Mouse (Mus musculus) neural tube, embryonic 14.5 days (tissue): ENCODE data around the gene Atrnl1. TPM values are rescaled to one million over a fixed set of nuclear protein-coding genes. Genes with fewer than 3 reads are reported as not detected.

Source experiments
- ATAC-seq: fragments of 200-750 bp; cut with Nextera tagmentation; 2 replicates; pipeline ENCODE4 v1.8.0; 2017; ENCODE audit warnings: low read depth, mild to moderate bottlenecking, moderate TSS enrichment, moderate library complexity
- H3K27ac ChIP-seq: fragments of 300-500 bp; sonication (generic); 2 replicates; pipeline ENCODE4 v1.5.1; 2014; ENCODE audit warnings: low read depth, mild to moderate bottlenecking, control low read depth, low read length, moderate library complexity, mixed read lengths
- H3K27me3 ChIP-seq: fragments of 300-500 bp; sonication (generic); 2 replicates; pipeline ENCODE4 v1.6.1; 2014; ENCODE audit warnings: low read length; ENCODE audit not compliant: control insufficient read depth, insufficient read depth
- H3K36me3 ChIP-seq: fragments of 300-500 bp; sonication (generic); 2 replicates; pipeline ENCODE4 v1.6.1; 2014; ENCODE audit warnings: low read length, mixed read lengths; ENCODE audit not compliant: control insufficient read depth, insufficient read depth
- H3K4me1 ChIP-seq: fragments of 300-500 bp; sonication (generic); 2 replicates; pipeline ENCODE4 v1.6.1; 2014; ENCODE audit warnings: low read length; ENCODE audit not compliant: control insufficient read depth, insufficient read depth
- H3K4me2 ChIP-seq: fragments of 300-500 bp; sonication (generic); 2 replicates; pipeline ENCODE4 v1.6.1; 2014; ENCODE audit warnings: mild to moderate bottlenecking, low read depth, low read length, control low read depth
- H3K4me3 ChIP-seq: fragments of 300-500 bp; sonication (generic); 2 replicates; pipeline ENCODE4 v1.5.1; 2014; ENCODE audit warnings: low read depth, low read length, control low read depth, mixed read lengths
- H3K9ac ChIP-seq: fragments of 300-500 bp; sonication (generic); replicated peaks from 2 replicates; pipeline ENCODE4 v1.6.1; 2014; ENCODE audit warnings: low read depth, mild to moderate bottlenecking, control low read depth, low read length, mixed read lengths
- H3K9me3 ChIP-seq: fragments of 300-500 bp; sonication (generic); 2 replicates; pipeline ENCODE4 v1.6.1; 2016; ENCODE audit warnings: low read length; ENCODE audit not compliant: control insufficient read depth
- WGBS: fragments of 180-500 bp; shearing (Covaris S2); extraction: QIAGEN DNeasy Blood & Tissue Kit; methylation state at CpG from one replicate; pipeline ENCODE4 v1.1.7; 2014; 5-methylcytosine and 5-hydroxymethylcytosine counted together
- polyA plus RNA-seq: library from polyadenylated mRNA; unstranded; fragments of >200 nt; fragmentation: Nextera tagmentation; extraction: Ambion mirVana; gene quantifications from 2 replicates; pipeline ENCODE4 v1.2.1, GENCODE M21; 2014

Gene Atrnl1
- polyA plus RNA-seq, 1 experiment from 2014 or later = 8.6 TPM

DNA sequence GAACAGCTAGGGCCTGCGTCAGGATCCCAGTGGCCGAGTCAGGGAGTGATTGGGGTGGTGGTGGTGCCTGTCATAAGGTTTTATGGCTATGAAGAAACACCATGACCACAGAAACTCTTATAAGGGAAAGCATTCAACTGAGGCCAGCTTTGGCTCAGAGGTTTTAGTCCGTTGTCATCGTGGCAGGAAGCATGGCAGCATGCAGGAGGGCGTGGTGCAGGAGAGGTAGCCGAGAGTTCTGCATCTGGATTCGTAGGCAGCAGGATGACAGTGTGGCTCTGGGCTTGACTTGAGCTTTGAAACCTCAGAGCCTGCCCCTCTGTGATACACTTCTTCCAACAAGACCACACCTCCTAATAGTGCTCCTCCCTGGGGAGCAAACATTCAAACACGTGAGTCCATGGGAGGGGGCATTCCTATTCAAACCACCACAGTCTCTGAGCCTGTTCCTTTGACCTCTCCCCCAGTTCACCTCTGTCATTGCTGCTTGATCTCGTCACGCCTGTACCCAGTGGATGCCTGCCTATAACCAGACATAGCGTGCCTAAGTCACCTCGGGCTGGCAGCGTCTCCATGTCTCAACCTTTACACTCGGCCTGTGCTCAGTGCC, 412.5 kb downstream of the Atrnl1 start:
- H3K4me1 ChIP-seq = no peaks in the 10 kb centered on the region
- H3K27me3 ChIP-seq = no peaks in the 10 kb centered on the region
- ATAC-seq = no peak
- 77% methylated on average over 14 of the region's 14 CpGs for WGBS
- no peak overlapping the region for H3K9ac ChIP-seq
- no peaks in the 10 kb centered on the region for H3K9me3 ChIP-seq
- no peak overlapping the region for H3K27ac ChIP-seq
- H3K36me3 ChIP-seq = no peaks in the 10 kb centered on the region
- no peak overlapping the region for H3K4me2 ChIP-seq
- no peak overlapping the region for H3K4me3 ChIP-seq

DNA sequence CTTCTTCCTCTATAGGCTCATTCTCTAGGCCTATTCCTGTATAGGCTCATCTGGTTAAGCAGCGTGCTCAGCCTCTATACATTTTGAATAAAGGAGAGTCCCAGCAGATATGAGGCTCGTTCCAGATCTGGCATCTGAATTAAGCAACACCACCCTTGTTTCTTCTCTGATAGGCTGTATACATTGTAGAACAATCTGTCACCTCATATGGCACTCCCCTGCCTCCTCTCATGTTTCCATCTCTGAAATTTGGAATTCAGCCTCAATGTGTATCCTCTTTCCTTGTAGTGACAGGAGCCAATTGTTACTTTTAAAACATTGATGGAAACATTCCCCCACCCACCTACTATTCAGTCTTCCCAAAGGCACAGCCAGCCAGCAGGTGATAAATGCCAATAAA, 414.2 kb downstream of the Atrnl1 start:
- WGBS = 83% methylated on average over 2 of the region's 2 CpGs
- Histone ChIP-seq H3K4me3 (no peak overlapping the region), H3K27ac (no peak overlapping the region), H3K36me3 (no peaks in the 10 kb centered on the region), H3K4me1 (no peaks in the 10 kb centered on the region), H3K9ac (no peak overlapping the region), H3K9me3 (no peaks in the 10 kb centered on the region), H3K4me2 (no peak overlapping the region), H3K27me3 (no peaks in the 10 kb centered on the region)
- ATAC-seq = no peak

DNA sequence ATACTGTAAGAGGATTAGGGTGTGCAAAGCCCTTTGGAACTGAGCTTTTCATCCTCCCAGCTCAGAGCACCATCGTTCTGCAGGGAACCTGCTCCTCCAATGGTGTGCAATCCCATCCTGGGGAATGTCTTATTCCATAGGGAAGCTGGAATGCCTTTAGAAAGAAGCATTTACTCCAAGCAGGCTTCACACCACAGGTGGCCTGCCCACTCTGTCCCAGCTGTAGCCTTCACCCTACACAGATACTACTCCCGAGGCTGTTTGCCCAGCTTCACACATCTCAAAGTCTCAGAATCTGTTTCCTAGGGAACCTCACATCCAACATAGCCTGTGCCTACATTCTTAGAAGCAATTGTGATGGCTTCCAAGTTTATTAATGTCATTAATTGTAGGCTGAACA, 418.8 kb downstream of the Atrnl1 start:
- no peaks in the 10 kb centered on the region for H3K9me3 ChIP-seq
- H3K9ac ChIP-seq = no peak overlapping the region
- H3K36me3 ChIP-seq = no peaks in the 10 kb centered on the region
- ATAC-seq = no peak
- 79% methylated on average over 2 of the region's 2 CpGs for WGBS
- H3K4me1 ChIP-seq = no peaks in the 10 kb centered on the region
- no peak overlapping the region for H3K27ac ChIP-seq
- H3K4me3 ChIP-seq = no peak overlapping the region
- H3K27me3 ChIP-seq = no peaks in the 10 kb centered on the region
- H3K4me2 ChIP-seq = no peak overlapping the region

DNA sequence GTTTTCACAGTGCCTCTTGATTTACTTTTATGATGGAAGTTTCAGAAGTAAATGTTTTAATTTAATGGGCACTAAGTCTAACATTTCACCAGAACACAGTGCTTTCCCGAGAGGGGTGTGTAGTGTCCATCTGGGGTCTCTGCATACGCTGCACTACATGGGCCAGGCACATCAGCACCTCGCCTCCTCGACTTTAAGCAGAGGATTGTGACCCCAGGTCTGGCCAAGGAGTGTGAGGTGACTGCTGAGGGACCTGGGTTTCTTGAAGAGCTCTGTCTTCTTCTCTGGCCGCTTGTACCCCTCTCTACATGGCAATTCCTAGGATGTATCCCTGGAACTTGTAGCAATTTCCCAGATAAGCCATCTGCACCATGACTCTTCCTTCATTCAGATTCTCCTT, 422.4 kb downstream of the Atrnl1 start:
- Histone ChIP-seq H3K27ac (no peak overlapping the region), H3K4me3 (no peak overlapping the region), H3K4me2 (no peak overlapping the region), H3K36me3 (no peaks in the 10 kb centered on the region), H3K9me3 (no peaks in the 10 kb centered on the region), H3K27me3 (no peaks in the 10 kb centered on the region), H3K9ac (no peak overlapping the region), H3K4me1 (no peaks in the 10 kb centered on the region)
- no peak for ATAC-seq
- WGBS = 89% methylated on average over 5 of the region's 5 CpGs

DNA sequence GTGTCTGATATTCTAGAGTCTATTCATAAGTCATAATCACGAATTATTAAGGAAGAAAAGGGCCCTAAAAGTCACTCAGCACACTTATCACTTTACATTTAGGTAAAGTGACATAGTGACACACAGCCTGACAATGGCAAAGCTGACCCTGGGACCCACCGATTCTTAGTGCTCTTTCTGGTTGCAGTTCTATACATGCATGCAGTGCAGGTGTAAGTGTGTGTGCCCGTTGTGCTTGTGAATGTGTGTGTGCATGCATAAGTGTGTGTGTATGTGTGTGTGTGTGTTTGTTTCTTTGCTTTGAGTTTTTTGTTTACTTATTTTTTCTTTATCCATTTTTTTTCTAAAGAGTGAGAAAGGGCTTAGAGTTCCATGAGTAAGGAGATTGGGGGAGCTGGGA, 425.3 kb downstream of the Atrnl1 start:
- H3K4me2 ChIP-seq = no peak overlapping the region
- 87% methylated on average over 3 of the region's 3 CpGs for WGBS
- H3K9me3 ChIP-seq = no peaks in the 10 kb centered on the region
- H3K4me3 ChIP-seq = no peak overlapping the region
- ATAC-seq = no peak
- no peak overlapping the region for H3K9ac ChIP-seq
- no peaks in the 10 kb centered on the region for H3K36me3 ChIP-seq
- H3K27ac ChIP-seq = no peak overlapping the region
- no peaks in the 10 kb centered on the region for H3K27me3 ChIP-seq
- H3K4me1 ChIP-seq = no peaks in the 10 kb centered on the region

DNA sequence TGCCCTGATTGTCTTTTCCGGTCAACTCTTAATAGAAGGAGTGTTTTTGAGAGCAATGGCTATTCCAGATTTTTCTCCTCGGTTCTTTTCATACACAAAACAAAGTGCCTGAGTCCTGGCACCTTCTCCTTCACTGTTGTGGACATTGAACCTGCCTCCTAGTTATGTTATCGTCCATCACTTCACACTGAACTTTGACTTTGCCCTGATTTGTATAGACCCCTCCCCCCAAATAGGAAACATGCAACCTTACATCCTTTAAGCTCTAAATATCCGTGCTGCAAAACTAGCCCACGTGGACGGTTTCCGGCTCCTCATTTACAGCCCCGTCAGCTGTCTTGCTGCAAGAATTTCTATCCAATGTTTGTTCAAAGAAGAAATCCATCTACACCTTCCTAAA, 432.3 kb downstream of the Atrnl1 start:
- Histone ChIP-seq H3K4me2 (no peak overlapping the region), H3K9me3 (no peaks in the 10 kb centered on the region), H3K4me3 (no peak overlapping the region), H3K27ac (no peak overlapping the region), H3K27me3 (no peaks in the 10 kb centered on the region), H3K36me3 (no peaks in the 10 kb centered on the region), H3K4me1 (no peaks in the 10 kb centered on the region), H3K9ac (no peak overlapping the region)
- no peak for ATAC-seq
- WGBS = 76% methylated on average over 8 of the region's 8 CpGs

DNA sequence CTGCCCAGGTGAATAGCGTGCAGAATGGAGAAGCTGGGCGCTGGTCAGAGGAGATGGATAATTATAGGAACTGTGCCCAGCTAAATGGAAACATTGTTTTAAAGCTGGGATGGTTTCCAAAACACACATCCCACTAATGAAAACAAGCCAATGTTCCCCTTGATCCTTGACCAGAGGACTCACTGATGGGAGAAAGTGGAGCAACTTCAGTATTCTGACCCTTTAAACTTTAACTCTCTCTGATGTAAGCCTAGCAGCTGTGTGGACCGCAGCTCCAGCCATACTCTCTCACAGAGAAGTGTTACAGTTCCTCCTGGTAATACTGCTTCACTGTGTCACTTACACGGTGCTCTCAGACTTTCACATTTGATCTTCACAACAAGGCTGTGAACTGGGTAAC, 432.7 kb downstream of the Atrnl1 start:
- Histone ChIP-seq H3K27ac (no peak overlapping the region), H3K4me1 (no peaks in the 10 kb centered on the region), H3K9ac (no peak overlapping the region), H3K9me3 (no peaks in the 10 kb centered on the region), H3K4me2 (no peak overlapping the region), H3K4me3 (no peak overlapping the region), H3K36me3 (no peaks in the 10 kb centered on the region), H3K27me3 (no peaks in the 10 kb centered on the region)
- no peak for ATAC-seq
- WGBS = 57% methylated on average over 4 of the region's 4 CpGs

DNA sequence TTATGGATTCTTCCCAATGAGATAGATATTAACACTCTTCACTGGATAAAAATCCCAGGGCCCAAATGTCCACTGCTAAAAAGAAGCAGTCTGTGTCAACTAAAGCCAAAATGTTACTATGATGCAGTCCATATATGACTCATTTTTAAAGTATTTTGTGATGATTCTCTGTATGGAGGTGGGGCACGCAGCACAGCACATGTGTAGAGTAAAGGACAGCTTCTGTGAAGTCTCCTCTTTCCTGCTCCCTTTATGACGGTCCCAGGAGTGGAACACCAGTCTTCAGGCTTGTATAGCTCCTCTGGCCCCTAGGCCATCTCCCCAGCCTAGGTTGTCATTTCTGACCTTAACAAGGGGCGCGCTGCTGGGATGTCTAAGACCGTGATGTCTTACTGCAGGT, 434.0 kb downstream of the Atrnl1 start:
- Histone ChIP-seq H3K9ac (no peak overlapping the region), H3K9me3 (no peaks in the 10 kb centered on the region), H3K36me3 (no peaks in the 10 kb centered on the region), H3K4me1 (no peaks in the 10 kb centered on the region), H3K27me3 (no peaks in the 10 kb centered on the region), H3K4me2 (no peak overlapping the region), H3K4me3 (no peak overlapping the region), H3K27ac (no peak overlapping the region)
- no peak for ATAC-seq
- WGBS = 91% methylated on average over 5 of the region's 5 CpGs

DNA sequence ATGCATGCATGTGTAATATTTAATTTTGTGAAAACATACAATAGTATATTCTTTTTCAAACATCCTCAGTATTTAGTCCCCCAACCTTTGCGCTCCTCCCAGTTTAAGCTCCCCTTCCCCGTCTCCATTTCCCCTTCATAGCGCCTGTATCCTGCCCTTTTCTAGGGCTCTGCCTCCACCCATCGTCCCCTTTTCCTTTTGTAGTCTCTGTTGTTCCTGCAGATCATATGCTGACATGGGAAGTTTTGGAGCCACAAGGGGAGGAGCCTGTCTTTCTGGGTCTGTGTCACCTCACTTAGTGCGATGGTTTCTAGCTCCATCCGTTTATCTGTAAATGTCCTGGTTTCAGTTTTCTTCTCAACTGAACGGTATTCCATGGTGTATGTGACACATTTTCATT, 435.8 kb downstream of the Atrnl1 start:
- H3K27ac ChIP-seq = no peak overlapping the region
- no peaks in the 10 kb centered on the region for H3K36me3 ChIP-seq
- H3K4me2 ChIP-seq = no peak overlapping the region
- ATAC-seq = no peak
- H3K27me3 ChIP-seq = no peaks in the 10 kb centered on the region
- H3K9me3 ChIP-seq = no peaks in the 10 kb centered on the region
- no peak overlapping the region for H3K9ac ChIP-seq
- H3K4me1 ChIP-seq = 0 out of 2 replicates have a peak, but pooled peaks cover 6% of the 10 kb centered on the region
- WGBS = 94% methylated on average over 7 of the region's 7 CpGs
- H3K4me3 ChIP-seq = no peak overlapping the region
